Mouse (Mus musculus): Measurements from ENCODE around the gene Gm13287.

DNA sequence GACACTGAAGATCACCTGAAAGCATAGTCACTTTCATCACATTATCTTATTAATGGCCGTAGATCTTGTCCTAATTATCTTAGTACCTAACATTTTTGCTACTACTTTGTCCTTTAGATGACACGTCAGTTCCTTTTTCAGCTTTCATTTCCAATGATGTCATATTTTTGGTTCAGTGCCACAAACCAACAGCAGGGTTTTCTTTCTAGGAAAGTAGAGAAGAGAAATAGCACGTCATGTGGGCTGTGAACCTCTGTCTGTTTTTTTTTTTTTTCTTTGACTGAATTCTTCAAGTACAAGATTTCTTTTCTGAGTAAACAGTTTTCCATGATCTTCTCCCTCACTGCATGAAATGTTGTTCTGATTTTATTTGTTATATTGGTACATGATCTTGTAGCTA is 37.0 kb downstream of the Gm13287 start:
- no peak for TF ChIP-seq CTCF (IDR thresholded peaks at IDR 0.05; ENCODE audit: low read depth)
- TF ChIP-seq EP300 (IDR thresholded peaks at IDR 0.05; ENCODE audit: low read depth) = no peak

Data from liver, embryonic 14.5 days (tissue).